Comparison of ENCODE assay signal across 34 mouse cellular contexts in the genomic region with DNA sequence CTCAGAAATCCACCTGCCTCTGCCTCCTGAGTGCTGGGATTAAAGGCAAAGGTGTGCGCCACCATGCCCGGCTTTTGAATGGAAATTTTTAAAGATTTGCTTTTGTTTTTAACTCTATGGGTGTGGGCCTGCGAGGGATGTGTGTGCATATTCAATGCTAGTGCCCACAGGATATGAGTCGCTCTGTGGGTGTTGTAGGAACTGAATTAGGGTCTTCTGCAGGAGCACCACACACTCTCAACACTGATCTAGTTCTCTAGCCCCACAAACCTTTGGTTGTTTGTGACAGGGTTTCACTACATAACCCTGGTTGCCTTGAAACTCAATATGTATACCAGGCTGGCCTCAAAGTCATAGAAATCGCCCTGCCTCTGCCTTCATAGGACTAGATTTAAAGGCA. TPM values are rescaled to one million over a fixed set of nuclear protein-coding genes. Genes with fewer than 3 reads are reported as not detected.
"Had no signal": no experiment of that assay in that cellular context is flagged by ENCODE, and none has a peak within 500 bp of the region (broad histone marks: within the 10 kb centered on the region; RNA-seq: fewer than 3 reads in every experiment).

No protein-coding gene starts in this region.

- H3K4me2 ChIP-seq: limb, embryonic 12.5 days; limb, embryonic 13.5 days; limb, embryonic 15.5 days; liver, embryonic 11.5 days; liver, embryonic 12.5 days; liver, embryonic 13.5 days; liver, embryonic 15.5 days; lung, embryonic 14.5 days; lung, embryonic 15.5 days; midbrain, embryonic 12.5 days; midbrain, embryonic 13.5 days; midbrain, embryonic 15.5 days; neural tube, embryonic 12.5 days had no signal

- H3K27me3 ChIP-seq: limb, embryonic 12.5 days; liver, embryonic 12.5 days; liver, embryonic 13.5 days; liver, embryonic 15.5 days; lung, embryonic 15.5 days; midbrain, embryonic 12.5 days; midbrain, embryonic 13.5 days; midbrain, embryonic 15.5 days; neural tube, embryonic 12.5 days had no signal

- DNase-seq: left cerebral cortex, postnatal 4 days; liver; liver, embryonic 13.5 days; liver, postnatal 0 days; lung, adult 18-20 months; lung, adult 2 months; lung, embryonic 14.5 days; lung, postnatal 10 days; lung, postnatal 14 days; lung, postnatal 36 days; lung, postnatal 4 days; midbrain, embryonic 14.5 days had no signal

- H3K9me3 ChIP-seq: limb, embryonic 10.5 days; limb, embryonic 12.5 days; limb, embryonic 13.5 days; limb, embryonic 15.5 days; liver, embryonic 12.5 days; liver, embryonic 15.5 days; lung, embryonic 15.5 days; midbrain, embryonic 12.5 days; midbrain, embryonic 13.5 days; midbrain, embryonic 15.5 days; neural tube, embryonic 12.5 days had no signal

- H3K27ac ChIP-seq: limb, embryonic 10.5 days; limb, embryonic 12.5 days; limb, embryonic 13.5 days; limb, embryonic 15.5 days; liver, embryonic 12.5 days; liver, embryonic 13.5 days; liver, embryonic 14.5 days; liver, embryonic 15.5 days; macrophage; midbrain, embryonic 10.5 days; midbrain, embryonic 12.5 days; midbrain, embryonic 13.5 days; midbrain, embryonic 15.5 days; neural tube, embryonic 12.5 days had no signal

- H3K9ac ChIP-seq: limb, embryonic 12.5 days; limb, embryonic 13.5 days; limb, embryonic 15.5 days; liver, embryonic 12.5 days; liver, embryonic 13.5 days; liver, embryonic 14.5 days; liver, embryonic 15.5 days; liver, postnatal 0 days; lung, embryonic 14.5 days; lung, embryonic 15.5 days; midbrain, embryonic 12.5 days; midbrain, embryonic 13.5 days; midbrain, embryonic 15.5 days; neural tube, embryonic 12.5 days had no signal

- ATAC-seq: liver, embryonic 12.5 days; liver, postnatal 0 days; lung, postnatal 0 days; midbrain, embryonic 13.5 days; midbrain, embryonic 15.5 days; midbrain, embryonic 16.5 days had no signal

- H3K36me3 ChIP-seq: limb, embryonic 10.5 days; limb, embryonic 12.5 days; limb, embryonic 13.5 days; limb, embryonic 15.5 days; liver, embryonic 12.5 days; liver, embryonic 13.5 days; liver, embryonic 15.5 days; lung, embryonic 15.5 days; midbrain, embryonic 10.5 days; midbrain, embryonic 12.5 days; midbrain, embryonic 13.5 days; midbrain, embryonic 15.5 days; neural tube, embryonic 12.5 days had no signal

- H3K4me3 ChIP-seq: limb, embryonic 10.5 days; limb, embryonic 12.5 days; limb, embryonic 13.5 days; limb, embryonic 15.5 days; liver, embryonic 12.5 days; liver, embryonic 13.5 days; liver, embryonic 15.5 days; lung, embryonic 15.5 days; megakaryocyte, embryonic 14.5 days; midbrain, embryonic 10.5 days; midbrain, embryonic 12.5 days; midbrain, embryonic 13.5 days; midbrain, embryonic 15.5 days; myocyte; neural tube, embryonic 12.5 days had no signal

- H3K4me1 ChIP-seq: midbrain, embryonic 12.5 days had no signal

RNA-seq across cellular contexts. Expression of gene Cfap97d2, which starts 16.4 kb away (rescaled TPM):
- polyA plus RNA-seq: limb, embryonic 10.5 days; limb, embryonic 11.5 days; limb, embryonic 13.5 days; limb, embryonic 15.5 days; liver, adult 2 months; liver, embryonic 11.5 days; liver, embryonic 12.5 days; liver, embryonic 13.5 days; liver, embryonic 15.5 days; liver, embryonic 16.5 days; liver, postnatal 0 days; lung, embryonic 14.5 days; macrophage had no signal
